Mouse (Mus musculus) neural tube, embryonic 15.5 days (tissue): ENCODE measurements around the gene Lao1. TPM values are rescaled to one million over a fixed set of nuclear protein-coding genes. Genes with fewer than 3 reads are reported as not detected.
"Not testable (repeated sequence)": the region's sequence is repeated elsewhere in the genome, so short reads cannot be mapped to it uniquely, and the experiment has no call there.

Source experiments
- ATAC-seq: fragments of 200-750 bp; cut with Nextera tagmentation; 2 replicates; pipeline ENCODE4 v1.8.0; 2017; ENCODE audit warnings: mild to moderate bottlenecking, moderate TSS enrichment, moderate library complexity; ENCODE audit not compliant: low FRiP score
- H3K27ac ChIP-seq: fragments of 300-500 bp; sonication (generic); replicated peaks from 2 replicates; pipeline ENCODE4 v1.5.1; 2015; ENCODE audit warnings: mild to moderate bottlenecking, inconsistent platforms
- H3K27me3 ChIP-seq: fragments of 300-500 bp; sonication (generic); replicated peaks from 2 replicates; pipeline ENCODE4 v1.6.1; 2015; ENCODE audit warnings: inconsistent platforms
- H3K36me3 ChIP-seq: fragments of 300-500 bp; sonication (generic); 2 replicates; pipeline ENCODE4 v1.6.1; 2015; ENCODE audit warnings: inconsistent platforms
- H3K4me1 ChIP-seq: fragments of 300-500 bp; sonication (generic); 2 replicates; pipeline ENCODE4 v1.6.1; 2015; ENCODE audit warnings: inconsistent platforms
- H3K4me2 ChIP-seq: fragments of 300-500 bp; sonication (generic); 2 replicates; pipeline ENCODE4 v1.6.1; 2015; ENCODE audit warnings: inconsistent platforms, mild to moderate bottlenecking, moderate library complexity
- H3K4me3 ChIP-seq: fragments of 300-500 bp; sonication (generic); replicated peaks from 2 replicates; pipeline ENCODE4 v1.5.1; 2015; ENCODE audit warnings: mild to moderate bottlenecking, inconsistent platforms
- H3K9ac ChIP-seq: fragments of 300-500 bp; sonication (generic); replicated peaks from 2 replicates; pipeline ENCODE4 v1.6.1; 2015; ENCODE audit warnings: mild to moderate bottlenecking, inconsistent platforms
- H3K9me3 ChIP-seq: fragments of 300-500 bp; sonication (generic); replicated peaks from 2 replicates; pipeline ENCODE4 v1.6.1; 2016; ENCODE audit warnings: inconsistent platforms
- WGBS: fragments of 180-500 bp; shearing (Covaris S2); methylation state at CpG from one replicate; pipeline ENCODE4 v1.1.7; 2015; ENCODE audit warnings: mixed read lengths; 5-methylcytosine and 5-hydroxymethylcytosine counted together
- polyA plus RNA-seq: library from polyadenylated mRNA; unstranded; fragments of >200 nt; fragmentation: Nextera tagmentation; extraction: Ambion mirVana; gene quantifications from 2 replicates; pipeline ENCODE4 v1.2.1, GENCODE M21; 2015

The Lao1 gene
- polyA plus RNA-seq, result not detected in 2 replicates

GRCm38 (mm10) chr4:118961141-118961628 is at the start of gene Lao1:
TSS of gene Lao1 (plus strand) at chr4:118961578.
- no peaks in the 10 kb centered on the region for H3K36me3 ChIP-seq
- no peak within 1 kb of the TSS for H3K27ac ChIP-seq
- no peak within 1 kb of the TSS for H3K4me2 ChIP-seq
- WGBS, result 84% methylated on average over 2 of the region's 2 CpGs
- H3K4me1 ChIP-seq, result no peaks in the 10 kb centered on the region
- no peak within 1 kb of the TSS for H3K9ac ChIP-seq
- ATAC-seq, result no peak
- no peaks in the 10 kb centered on the region for H3K9me3 ChIP-seq
- H3K4me3 ChIP-seq, result no peak within 1 kb of the TSS
- no peaks in the 10 kb centered on the region for H3K27me3 ChIP-seq

DNA sequence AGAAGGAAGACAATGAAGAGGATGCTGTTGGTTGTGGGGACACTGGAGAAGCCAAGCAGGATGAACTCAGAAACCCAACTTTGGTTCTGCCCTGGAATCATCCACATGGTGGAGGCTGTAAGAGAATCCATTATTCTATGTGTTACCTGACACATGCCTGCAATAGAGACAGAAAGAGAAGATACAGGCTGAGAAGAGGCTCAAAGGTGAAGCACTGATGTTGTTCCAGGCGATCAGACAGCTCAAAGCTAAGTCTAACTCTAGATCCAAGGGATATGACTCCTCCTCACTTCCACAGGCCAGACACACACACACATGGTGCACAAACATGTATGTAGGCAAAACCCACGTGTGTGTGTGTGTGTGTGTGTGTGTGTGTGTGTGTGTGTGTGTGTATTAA is 44.0 kb upstream of the Lao1 start, which contains the start of gene Olfr1329:
Gene Olfr1329 (minus strand): TSS at position 101 of the 400 bp plus-strand sequence.
- not testable (repeated sequence) for H3K4me3 ChIP-seq, H3K4me2 ChIP-seq, H3K9me3 ChIP-seq, ATAC-seq, H3K9ac ChIP-seq, H3K36me3 ChIP-seq, H3K27me3 ChIP-seq, H3K27ac ChIP-seq, H3K4me1 ChIP-seq
- 63% methylated on average over 2 of the region's 2 CpGs for WGBS

- not testable (repeated sequence) for H3K27me3 ChIP-seq, ATAC-seq, H3K9ac ChIP-seq, H3K4me2 ChIP-seq, H3K36me3 ChIP-seq, H3K4me1 ChIP-seq, H3K27ac ChIP-seq, H3K9me3 ChIP-seq, H3K4me3 ChIP-seq
- WGBS, result 77% methylated on average over 3 of the region's 3 CpGs
These were observed 30.1 kb upstream of the Lao1 start for GRCm38 (mm10) chr4:118931326-118931725.

DNA sequence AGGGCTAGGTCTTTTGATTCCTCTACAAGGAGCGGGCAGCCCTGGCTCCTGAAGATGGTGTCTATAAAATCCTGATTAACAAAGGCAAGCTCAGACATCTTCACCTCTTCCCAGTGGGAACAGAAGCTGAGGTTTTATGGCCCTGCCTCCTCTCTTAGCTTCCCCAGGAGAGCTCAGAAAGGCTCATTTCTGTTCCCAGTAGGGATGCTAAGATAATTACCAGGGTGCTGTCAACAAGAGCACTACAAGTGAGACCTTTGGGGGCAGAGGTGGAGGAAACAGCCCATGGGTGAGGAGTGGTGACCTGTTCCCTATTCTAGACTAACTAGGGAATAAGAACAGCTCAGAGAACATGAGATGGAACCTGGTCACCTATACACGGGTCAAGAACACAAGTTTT is 22.9 kb upstream of the Lao1 start, which contains the start of gene Olfr1328:
Gene Olfr1328 (minus strand): TSS at position 101 of the 400 bp plus-strand sequence.
- Histone ChIP-seq H3K36me3 (no peaks in the 10 kb centered on the region), H3K27me3 (no peaks in the 10 kb centered on the region), H3K9ac (no peak within 1 kb of the TSS), H3K4me2 (no peak within 1 kb of the TSS), H3K4me1 (no peaks in the 10 kb centered on the region), H3K9me3 (no peaks in the 10 kb centered on the region), H3K27ac (no peak within 1 kb of the TSS), H3K4me3 (no peak within 1 kb of the TSS)
- WGBS, result 65% methylated on average over 2 of the region's 2 CpGs
- ATAC-seq, result no peak

GRCm38 (mm10) chr4:118958812-118959211 is 2.6 kb upstream of the Lao1 start:
- Histone ChIP-seq H3K36me3 (no peaks in the 10 kb centered on the region), H3K4me3 (no peak overlapping the region), H3K4me2 (no peak overlapping the region), H3K27me3 (no peaks in the 10 kb centered on the region), H3K9ac (no peak overlapping the region), H3K9me3 (no peaks in the 10 kb centered on the region), H3K4me1 (no peaks in the 10 kb centered on the region), H3K27ac (no peak overlapping the region)
- ATAC-seq, result no peak
- 85% methylated on average over 7 of the region's 7 CpGs for WGBS

GRCm38 (mm10) chr4:118967711-118968110 is 6.3 kb downstream of the Lao1 start:
- no peaks in the 10 kb centered on the region for H3K9me3 ChIP-seq
- H3K27ac ChIP-seq, result no peak overlapping the region
- 94% methylated on average over 15 of the region's 15 CpGs for WGBS
- H3K4me2 ChIP-seq, result no peak overlapping the region
- no peaks in the 10 kb centered on the region for H3K36me3 ChIP-seq
- no peaks in the 10 kb centered on the region for H3K27me3 ChIP-seq
- ATAC-seq, result no peak
- H3K9ac ChIP-seq, result no peak overlapping the region
- H3K4me3 ChIP-seq, result no peak overlapping the region
- no peaks in the 10 kb centered on the region for H3K4me1 ChIP-seq

- no peaks in the 10 kb centered on the region for H3K27me3 ChIP-seq
- no peaks in the 10 kb centered on the region for H3K4me1 ChIP-seq
- H3K27ac ChIP-seq, result no peak overlapping the region
- no peak for ATAC-seq
- no peak overlapping the region for H3K4me2 ChIP-seq
- H3K4me3 ChIP-seq, result no peak overlapping the region
- H3K36me3 ChIP-seq, result no peaks in the 10 kb centered on the region
- WGBS, result 77% methylated on average over 2 of the region's 2 CpGs
- no peak overlapping the region for H3K9ac ChIP-seq
- no peaks in the 10 kb centered on the region for H3K9me3 ChIP-seq
These were observed 11.9 kb downstream of the Lao1 start for GRCm38 (mm10) chr4:118973281-118973680.

DNA sequence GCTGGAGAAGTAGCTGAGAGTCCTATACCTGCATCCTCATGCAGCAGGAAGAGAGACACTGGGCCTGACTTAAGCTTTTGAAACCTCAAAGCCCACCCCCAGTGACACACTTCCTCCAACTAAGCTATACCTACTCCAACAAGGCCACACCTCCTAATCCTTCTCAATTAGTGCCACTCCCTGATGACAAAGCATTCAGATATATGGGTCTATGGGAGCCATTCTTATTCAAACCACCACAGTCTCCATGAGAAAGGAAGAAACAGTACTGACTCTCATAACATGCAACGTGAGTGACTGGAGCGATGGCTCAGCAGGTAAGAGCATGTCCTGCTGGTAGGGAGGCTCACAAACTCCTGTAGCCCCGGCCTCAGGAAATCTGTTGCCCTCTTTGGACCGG is 23.9 kb downstream of the Lao1 start:
- H3K4me3 ChIP-seq, result no peak overlapping the region
- H3K4me1 ChIP-seq, result no peaks in the 10 kb centered on the region
- ATAC-seq, result no peak
- no peaks in the 10 kb centered on the region for H3K27me3 ChIP-seq
- no peak overlapping the region for H3K4me2 ChIP-seq
- no peak overlapping the region for H3K9ac ChIP-seq
- no peak overlapping the region for H3K27ac ChIP-seq
- no peaks in the 10 kb centered on the region for H3K36me3 ChIP-seq
- no peaks in the 10 kb centered on the region for H3K9me3 ChIP-seq
- 93% methylated on average over 4 of the region's 4 CpGs for WGBS

DNA sequence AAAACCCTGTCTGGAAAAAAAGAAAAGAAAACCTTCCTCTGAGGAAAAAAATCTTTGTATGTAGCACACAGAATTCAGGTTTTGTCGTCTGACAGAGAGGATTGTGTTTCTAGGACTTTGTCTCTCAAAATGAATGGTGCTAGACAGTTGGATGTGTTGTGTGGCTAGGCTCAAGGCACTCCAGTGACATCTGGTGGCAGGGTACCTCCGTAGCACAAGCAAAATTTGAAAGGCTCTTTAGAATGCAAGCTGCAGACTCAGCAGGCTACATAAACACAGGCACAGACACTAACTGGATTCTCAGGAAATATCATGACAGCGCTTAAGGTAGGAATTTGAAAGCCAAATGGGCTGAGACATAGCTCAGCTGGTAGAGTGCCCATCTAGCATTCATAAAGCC is 27.2 kb downstream of the Lao1 start:
- Histone ChIP-seq H3K4me3 (no peak overlapping the region), H3K9ac (no peak overlapping the region), H3K27me3 (no peaks in the 10 kb centered on the region), H3K4me1 (no peaks in the 10 kb centered on the region), H3K4me2 (no peak overlapping the region), H3K9me3 (no peaks in the 10 kb centered on the region), H3K27ac (no peak overlapping the region), H3K36me3 (no peaks in the 10 kb centered on the region)
- ATAC-seq, result no peak
- 7% methylated on average over 3 of the region's 3 CpGs for WGBS

DNA sequence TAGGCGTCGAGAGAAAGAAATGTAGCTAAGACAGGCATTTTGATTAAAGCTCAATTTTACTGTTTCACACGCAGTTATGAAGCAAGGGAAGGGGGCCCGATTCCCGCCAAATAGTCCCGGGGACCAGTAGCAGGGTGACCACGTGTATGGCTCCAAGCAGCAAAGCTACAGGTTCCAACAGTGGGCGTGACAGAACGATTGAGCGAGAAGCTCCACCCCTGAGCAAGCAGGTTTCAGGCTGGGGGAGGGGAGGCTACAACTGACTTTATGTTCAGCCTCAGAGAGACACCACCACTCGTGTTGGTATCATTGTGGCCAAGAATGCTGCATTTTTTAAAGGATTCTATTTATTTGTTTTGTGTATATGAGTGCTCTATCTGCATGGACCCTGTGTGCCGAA is 28.0 kb downstream of the Lao1 start:
- H3K9me3 ChIP-seq, result 0 out of 2 replicates have a peak, but pooled peaks cover under 1% of the 10 kb centered on the region
- 31% methylated on average over 12 of the region's 12 CpGs for WGBS
- no peak for ATAC-seq
- no peaks in the 10 kb centered on the region for H3K36me3 ChIP-seq
- H3K27ac ChIP-seq, result no peak overlapping the region
- H3K4me2 ChIP-seq, result no peak overlapping the region
- no peaks in the 10 kb centered on the region for H3K27me3 ChIP-seq
- no peaks in the 10 kb centered on the region for H3K4me1 ChIP-seq
- H3K4me3 ChIP-seq, result no peak overlapping the region
- H3K9ac ChIP-seq, result no peak overlapping the region

DNA sequence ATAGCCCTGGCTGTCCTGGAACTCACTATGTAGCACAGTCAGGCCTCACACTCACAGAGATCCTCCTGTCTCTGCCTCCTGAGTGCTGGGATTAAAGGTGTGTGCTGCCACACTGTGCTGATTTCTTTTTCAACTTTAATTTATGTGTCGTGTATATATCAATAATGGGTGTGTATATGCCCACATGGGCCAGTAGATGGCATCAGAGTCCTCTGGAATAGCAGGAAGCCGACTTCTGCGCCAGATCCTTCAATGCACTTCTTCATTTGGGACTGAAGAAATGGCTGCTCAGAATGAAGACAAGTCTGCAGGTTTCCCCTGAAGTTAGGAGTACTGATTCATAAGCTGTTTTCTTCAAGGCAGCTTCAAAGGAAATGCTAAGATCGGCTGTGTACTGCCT is 30.4 kb downstream of the Lao1 start:
- H3K9ac ChIP-seq, result no peak overlapping the region
- no peak overlapping the region for H3K4me2 ChIP-seq
- H3K27ac ChIP-seq, result no peak overlapping the region
- H3K4me1 ChIP-seq, result no peaks in the 10 kb centered on the region
- WGBS, result 35% methylated on average over 4 of the region's 4 CpGs
- H3K36me3 ChIP-seq, result no peaks in the 10 kb centered on the region
- H3K9me3 ChIP-seq, result 0 out of 2 replicates have a peak, but pooled peaks cover 2% of the 10 kb centered on the region
- no peak overlapping the region for H3K4me3 ChIP-seq
- no peak for ATAC-seq
- H3K27me3 ChIP-seq, result no peaks in the 10 kb centered on the region

DNA sequence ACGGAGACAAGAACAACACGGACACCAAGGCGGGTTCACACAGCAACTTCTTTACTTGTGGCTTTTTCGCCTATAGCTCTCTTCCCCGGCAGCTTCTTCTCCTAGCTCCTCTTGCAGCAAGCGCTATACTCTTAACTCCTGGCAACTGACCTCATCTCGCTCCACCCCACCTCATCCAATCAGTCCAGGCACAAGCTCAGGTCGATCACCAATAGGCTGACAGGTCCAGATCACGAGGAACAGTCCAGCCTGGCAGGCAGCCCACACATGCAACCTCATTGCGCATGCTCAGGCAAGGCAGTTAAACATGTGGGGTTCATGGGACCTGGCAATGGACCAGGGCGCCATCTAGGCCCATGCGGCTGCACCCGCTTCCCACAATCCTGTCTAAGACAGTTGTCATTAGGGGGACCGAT is 35.8 kb downstream of the Lao1 start:
- 0 out of 2 replicates have a peak, but pooled peaks cover 2% of the 10 kb centered on the region for H3K9me3 ChIP-seq
- WGBS, result 90% methylated on average over 14 of the region's 14 CpGs
- no peak overlapping the region for H3K9ac ChIP-seq
- H3K4me3 ChIP-seq, result no peak overlapping the region
- 0 out of 2 replicates have a peak, but pooled peaks cover 2% of the 10 kb centered on the region for H3K27me3 ChIP-seq
- ATAC-seq, result no peak
- H3K36me3 ChIP-seq, result no peaks in the 10 kb centered on the region
- H3K4me1 ChIP-seq, result no peaks in the 10 kb centered on the region
- H3K4me2 ChIP-seq, result no peak overlapping the region
- no peak overlapping the region for H3K27ac ChIP-seq
